Mouse (Mus musculus) hindbrain, postnatal 0 days (tissue): Measurements from ENCODE around the gene Dapk2. TPM values are rescaled to one million over a fixed set of nuclear protein-coding genes. Genes with fewer than 3 reads are reported as not detected.

ENCODE experiments used
- ATAC-seq: fragments of 200-750 bp; cut with Nextera tagmentation; 2 replicates; pipeline ENCODE4 v1.8.0; 2017; ENCODE audit warnings: mild to moderate bottlenecking, moderate TSS enrichment, moderate library complexity
- DNase-seq: peaks from one replicate; pipeline ENCODE4 v3.0.0-alpha.2; 2015; ENCODE audit warnings: low spot score
- H3K27ac ChIP-seq: fragments of 300-500 bp; sonication (generic); 2 replicates; pipeline ENCODE4 v1.5.1; 2014; ENCODE audit warnings: mild to moderate bottlenecking
- H3K27me3 ChIP-seq: fragments of 300-500 bp; sonication (generic); 2 replicates; pipeline ENCODE4 v1.6.1; 2014; ENCODE audit warnings: low read length, mixed read lengths; ENCODE audit not compliant: insufficient read depth
- H3K36me3 ChIP-seq: fragments of 300-500 bp; sonication (generic); 2 replicates; pipeline ENCODE4 v1.6.1; 2014; ENCODE audit warnings: low read length, mixed read lengths; ENCODE audit not compliant: insufficient read depth
- H3K4me1 ChIP-seq: fragments of 300-500 bp; sonication (generic); 2 replicates; pipeline ENCODE4 v1.6.1; 2014; ENCODE audit warnings: antibody characterized with exemption, low read length, mixed read lengths; ENCODE audit not compliant: insufficient read depth
- H3K4me2 ChIP-seq: fragments of 300-500 bp; sonication (generic); 2 replicates; pipeline ENCODE4 v1.6.1; 2014; ENCODE audit warnings: low read depth, mild to moderate bottlenecking, low read length, moderate library complexity, mixed read lengths
- H3K4me3 ChIP-seq: fragments of 300-500 bp; sonication (generic); 2 replicates; pipeline ENCODE4 v1.5.1; 2014; ENCODE audit warnings: low read length
- H3K9ac ChIP-seq: fragments of 300-500 bp; sonication (generic); replicated peaks from 2 replicates; pipeline ENCODE4 v1.6.1; 2014; ENCODE audit warnings: mild to moderate bottlenecking, low read length, moderate library complexity, mixed read lengths
- H3K9me3 ChIP-seq: fragments of 300-500 bp; sonication (generic); 2 replicates; pipeline ENCODE4 v1.6.1; 2016; ENCODE audit warnings: low read length, mixed read lengths
- CTCF ChIP-seq: IDR thresholded peaks from 2 replicates; pipeline ENCODE4 v1.5.1; 2016; ENCODE audit warnings: antibody characterized with exemption, control low read depth, low read depth
- WGBS: fragments of 180-500 bp; shearing (Covaris S2); extraction: QIAGEN DNeasy Blood & Tissue Kit; methylation state at CpG from one replicate; pipeline ENCODE4 v1.1.7; 2014; 5-methylcytosine and 5-hydroxymethylcytosine counted together
- polyA plus RNA-seq: library from polyadenylated mRNA; unstranded; fragments of >200 nt; fragmentation: Nextera tagmentation; extraction: Ambion mirVana; gene quantifications from 2 replicates; pipeline ENCODE4 v1.2.1, GENCODE M21; 2015
- total RNA-seq: library from RNA; depleted of rRNA; stranded (reverse); fragments of >200 nt; gene quantifications from 2 replicates; pipeline ENCODE4 v1.2.3, GENCODE M21; 2014

Dapk2 gene
- total and polyA plus RNA-seq, 2 experiments from 2014 or later: 0.21 to 0.55 TPM

- H3K27ac ChIP-seq: no peak overlapping the region
- WGBS: 93% methylated on average over 2 of the region's 2 CpGs
- TF ChIP-seq CTCF: no peak
- DNase-seq (no peak), ATAC-seq (no peak)
- 0 out of 2 replicates have a peak, but pooled peaks cover 7% of the 10 kb centered on the region for H3K4me1 ChIP-seq
- H3K27me3 ChIP-seq: no peaks in the 10 kb centered on the region
- H3K9ac ChIP-seq: no peak overlapping the region
- no peak overlapping the region for H3K4me2 ChIP-seq
- no peaks in the 10 kb centered on the region for H3K36me3 ChIP-seq
- no peak overlapping the region for H3K4me3 ChIP-seq
- H3K9me3 ChIP-seq: no peaks in the 10 kb centered on the region
Observed at GRCm38 (mm10) chr9:66300448-66301027, 142.5 kb downstream of the Dapk2 start.

GRCm38 (mm10) chr9:66304320-66305090, 146.5 kb downstream of the Dapk2 start:
- ATAC-seq (no peak), DNase-seq (no peak)
- no peak for TF ChIP-seq CTCF
- Histone ChIP-seq H3K9ac (no peak overlapping the region), H3K4me3 (no peak overlapping the region), H3K4me2 (peak overlapping the region; percentile 50), H3K27me3 (no peaks in the 10 kb centered on the region), H3K36me3 (no peaks in the 10 kb centered on the region), H3K27ac (peak overlapping the region; percentile 75; the same call in 1 of the 2 replicates), H3K9me3 (no peaks in the 10 kb centered on the region), H3K4me1 (0 out of 2 replicates have a peak, but pooled peaks cover 7% of the 10 kb centered on the region)
- WGBS: 82% methylated on average over 3 of the region's 3 CpGs

GRCm38 (mm10) chr9:66305121-66306112, 147.4 kb downstream of the Dapk2 start:
- peak overlapping the region; percentile 26 for H3K4me3 ChIP-seq
- DNase-seq: peak; percentile 57
- no peak for TF ChIP-seq CTCF
- H3K4me1 ChIP-seq: 0 out of 2 replicates have a peak, but pooled peaks cover 7% of the 10 kb centered on the region
- peak; percentile 59; the same call in 1 of the 2 replicates for ATAC-seq
- H3K27ac ChIP-seq: peak overlapping the region; percentile 75
- no peaks in the 10 kb centered on the region for H3K36me3 ChIP-seq
- 29% methylated on average over 25 of the region's 25 CpGs for WGBS
- H3K27me3 ChIP-seq: no peaks in the 10 kb centered on the region
- H3K4me2 ChIP-seq: peak overlapping the region; percentile 50
- peak overlapping the region; percentile 37 for H3K9ac ChIP-seq
- H3K9me3 ChIP-seq: no peaks in the 10 kb centered on the region

- Histone ChIP-seq H3K4me2 (no peak overlapping the region), H3K4me1 (0 out of 2 replicates have a peak, but pooled peaks cover 7% of the 10 kb centered on the region), H3K9ac (no peak overlapping the region), H3K27me3 (no peaks in the 10 kb centered on the region), H3K27ac (no peak overlapping the region), H3K36me3 (no peaks in the 10 kb centered on the region), H3K9me3 (no peaks in the 10 kb centered on the region), H3K4me3 (no peak overlapping the region)
- DNase-seq (no peak), ATAC-seq (no peak)
- WGBS: 79% methylated on average over 3 of the region's 3 CpGs
- no peak for TF ChIP-seq CTCF
Observed at GRCm38 (mm10) chr9:66306414-66306813, 148.4 kb downstream of the Dapk2 start.

- TF ChIP-seq CTCF: no peak
- no peaks in the 10 kb centered on the region for H3K9me3 ChIP-seq
- WGBS: 66% methylated on average over 2 of the region's 2 CpGs
- H3K4me2 ChIP-seq: no peak overlapping the region
- no peak for ATAC-seq
- no peaks in the 10 kb centered on the region for H3K36me3 ChIP-seq
- DNase-seq: no peak
- 0 out of 2 replicates have a peak, but pooled peaks cover 7% of the 10 kb centered on the region for H3K4me1 ChIP-seq
- no peak overlapping the region for H3K27ac ChIP-seq
- H3K4me3 ChIP-seq: no peak overlapping the region
- no peak overlapping the region for H3K9ac ChIP-seq
- no peaks in the 10 kb centered on the region for H3K27me3 ChIP-seq
Observed at GRCm38 (mm10) chr9:66307341-66307740, 149.3 kb downstream of the Dapk2 start.

DNA sequence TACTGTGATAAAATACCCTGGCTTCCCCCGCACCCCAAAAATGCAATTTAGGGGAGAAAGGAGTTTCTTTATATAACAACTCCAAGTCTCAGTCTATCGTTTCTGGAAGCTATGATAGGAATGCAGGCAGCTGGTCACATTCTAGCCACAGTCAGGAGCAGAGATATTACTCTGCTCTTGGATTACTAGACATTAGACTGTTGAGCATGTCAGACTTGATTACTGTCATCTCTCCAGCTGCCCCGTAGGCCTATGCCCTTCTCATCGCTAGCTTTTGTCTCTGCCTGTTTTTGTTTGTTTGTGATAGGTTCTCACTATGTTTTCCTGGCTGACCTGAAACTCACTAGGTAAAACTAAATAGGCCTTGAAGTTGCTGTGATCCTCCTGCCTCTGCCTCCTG, 150.7 kb downstream of the Dapk2 start:
- Histone ChIP-seq H3K4me1 (0 out of 2 replicates have a peak, but pooled peaks cover 7% of the 10 kb centered on the region), H3K9me3 (no peaks in the 10 kb centered on the region), H3K4me3 (no peak overlapping the region), H3K36me3 (no peaks in the 10 kb centered on the region), H3K4me2 (no peak overlapping the region), H3K27me3 (no peaks in the 10 kb centered on the region), H3K27ac (no peak overlapping the region), H3K9ac (no peak overlapping the region)
- 77% methylated on average over 4 of the region's 4 CpGs for WGBS
- no peak for TF ChIP-seq CTCF
- DNase-seq (no peak), ATAC-seq (no peak)
